Mouse (Mus musculus): ENCODE measurements around the gene Ogfod2. TPM values are rescaled to one million over a fixed set of nuclear protein-coding genes. Genes with fewer than 3 reads are reported as not detected.

Gene Ogfod2
- polyA plus RNA-seq, 1 experiment = 8.7 TPM

- no peaks in the 10 kb centered on the region for H3K9me3 ChIP-seq (ENCODE audit: control insufficient read depth, low read length)
- peaks cover 15% of the 10 kb centered on the region for H3K4me1 ChIP-seq (ENCODE audit: control insufficient read depth)
- peaks cover 80% of the 10 kb centered on the region for H3K36me3 ChIP-seq (ENCODE audit: control insufficient read depth)
- TF ChIP-seq GATA1 (IDR thresholded peaks at IDR 0.05; ENCODE audit: low read length) (no peak), TAL1 (IDR thresholded peaks at IDR 0.05; ENCODE audit: low read length) (no peak)
- no peak overlapping the region for H3K4me3 ChIP-seq (replicated peaks)
- H3K27me3 ChIP-seq (ENCODE audit: control insufficient read depth) = no peaks in the 10 kb centered on the region
Observed at GRCm38 (mm10) chr5:124122357-124122756, 10.3 kb downstream of the Ogfod2 start.

- Histone ChIP-seq H3K9me3 (ENCODE audit: control insufficient read depth, low read length) (no peaks in the 10 kb centered on the region), H3K4me1 (ENCODE audit: control insufficient read depth) (no peaks in the 10 kb centered on the region), H3K27me3 (ENCODE audit: control insufficient read depth) (no peaks in the 10 kb centered on the region), H3K36me3 (ENCODE audit: control insufficient read depth) (peaks cover 80% of the 10 kb centered on the region), H3K4me3 (replicated peaks) (no peak overlapping the region)
- no peak for TF ChIP-seq TAL1 (IDR thresholded peaks at IDR 0.05; ENCODE audit: low read length)
- TF ChIP-seq GATA1 (IDR thresholded peaks at IDR 0.05; ENCODE audit: low read length) = no peak
Observed at GRCm38 (mm10) chr5:124125093-124125492, 13.0 kb downstream of the Ogfod2 start.

GRCm38 (mm10) chr5:124134261-124134660, 22.2 kb downstream of the Ogfod2 start:
- TF ChIP-seq GATA1 (IDR thresholded peaks at IDR 0.05; ENCODE audit: low read length) (no peak), TAL1 (IDR thresholded peaks at IDR 0.05; ENCODE audit: low read length) (no peak)

GRCm38 (mm10) chr5:124138066-124138465, 26.0 kb downstream of the Ogfod2 start:
- no peak overlapping the region for H3K4me3 ChIP-seq (replicated peaks)
- peaks cover 11% of the 10 kb centered on the region; the same call in 1 of the 2 replicates for H3K4me1 ChIP-seq (ENCODE audit: control insufficient read depth)
- TF ChIP-seq TAL1 (IDR thresholded peaks at IDR 0.05; ENCODE audit: low read length) = no peak
- no peak for TF ChIP-seq GATA1 (IDR thresholded peaks at IDR 0.05; ENCODE audit: low read length)
- H3K27me3 ChIP-seq (ENCODE audit: control insufficient read depth) = no peaks in the 10 kb centered on the region
- H3K9me3 ChIP-seq (ENCODE audit: control insufficient read depth, low read length) = peaks cover 3% of the 10 kb centered on the region
- peaks cover 31% of the 10 kb centered on the region for H3K36me3 ChIP-seq (ENCODE audit: control insufficient read depth)

More at GRCm38 (mm10) chr5:124134261-124134660, 22.2 kb downstream of the Ogfod2 start:
- no peak overlapping the region for H3K4me3 ChIP-seq (replicated peaks)
- H3K9me3 ChIP-seq (ENCODE audit: control insufficient read depth, low read length) = no peaks in the 10 kb centered on the region
- peaks cover 46% of the 10 kb centered on the region for H3K36me3 ChIP-seq (ENCODE audit: control insufficient read depth)
- peaks cover 11% of the 10 kb centered on the region; the same call in 1 of the 2 replicates for H3K4me1 ChIP-seq (ENCODE audit: control insufficient read depth)
- no peaks in the 10 kb centered on the region for H3K27me3 ChIP-seq (ENCODE audit: control insufficient read depth)

GRCm38 (mm10) chr5:124149028-124149427, 36.9 kb downstream of the Ogfod2 start:
- H3K4me3 ChIP-seq (replicated peaks) = no peak overlapping the region
- peaks cover 5% of the 10 kb centered on the region for H3K36me3 ChIP-seq (ENCODE audit: control insufficient read depth)
- no peaks in the 10 kb centered on the region for H3K27me3 ChIP-seq (ENCODE audit: control insufficient read depth)
- H3K4me1 ChIP-seq (ENCODE audit: control insufficient read depth) = no peaks in the 10 kb centered on the region; the same call in 1 of the 2 replicates
- H3K9me3 ChIP-seq (ENCODE audit: control insufficient read depth, low read length) = no peaks in the 10 kb centered on the region
- TF ChIP-seq TAL1 (IDR thresholded peaks at IDR 0.05; ENCODE audit: low read length) (no peak), GATA1 (IDR thresholded peaks at IDR 0.05; ENCODE audit: low read length) (no peak)

GRCm38 (mm10) chr5:124150895-124151294, 38.8 kb downstream of the Ogfod2 start:
- peaks cover 5% of the 10 kb centered on the region for H3K36me3 ChIP-seq (ENCODE audit: control insufficient read depth)
- no peaks in the 10 kb centered on the region for H3K9me3 ChIP-seq (ENCODE audit: control insufficient read depth, low read length)
- H3K4me3 ChIP-seq (replicated peaks) = no peak overlapping the region
- H3K27me3 ChIP-seq (ENCODE audit: control insufficient read depth) = no peaks in the 10 kb centered on the region
- TF ChIP-seq TAL1 (IDR thresholded peaks at IDR 0.05; ENCODE audit: low read length) (no peak), GATA1 (IDR thresholded peaks at IDR 0.05; ENCODE audit: low read length) (no peak)
- H3K4me1 ChIP-seq (ENCODE audit: control insufficient read depth) = no peaks in the 10 kb centered on the region; the same call in 1 of the 2 replicates

GRCm38 (mm10) chr5:124152734-124153133, 40.6 kb downstream of the Ogfod2 start:
- no peaks in the 10 kb centered on the region; the same call in 1 of the 2 replicates for H3K4me1 ChIP-seq (ENCODE audit: control insufficient read depth)

GRCm38 (mm10) chr5:124155943-124156342, 43.8 kb downstream of the Ogfod2 start:
- TF ChIP-seq TAL1 (IDR thresholded peaks at IDR 0.05; ENCODE audit: low read length) (no peak), GATA1 (IDR thresholded peaks at IDR 0.05; ENCODE audit: low read length) (no peak)
- Histone ChIP-seq H3K27me3 (ENCODE audit: control insufficient read depth) (no peaks in the 10 kb centered on the region), H3K36me3 (ENCODE audit: control insufficient read depth) (peaks cover 2% of the 10 kb centered on the region), H3K4me1 (ENCODE audit: control insufficient read depth) (no peaks in the 10 kb centered on the region), H3K4me3 (replicated peaks) (no peak overlapping the region), H3K9me3 (ENCODE audit: control insufficient read depth, low read length) (no peaks in the 10 kb centered on the region)

More at GRCm38 (mm10) chr5:124152734-124153133, 40.6 kb downstream of the Ogfod2 start:
- TF ChIP-seq TAL1 (IDR thresholded peaks at IDR 0.05; ENCODE audit: low read length) = no peak
- TF ChIP-seq GATA1 (IDR thresholded peaks at IDR 0.05; ENCODE audit: low read length) = no peak
- Histone ChIP-seq H3K4me3 (replicated peaks) (no peak overlapping the region), H3K36me3 (ENCODE audit: control insufficient read depth) (peaks cover 4% of the 10 kb centered on the region), H3K27me3 (ENCODE audit: control insufficient read depth) (no peaks in the 10 kb centered on the region), H3K9me3 (ENCODE audit: control insufficient read depth, low read length) (no peaks in the 10 kb centered on the region)

GRCm38 (mm10) chr5:124158305-124158704, 46.2 kb downstream of the Ogfod2 start:
- H3K36me3 ChIP-seq (ENCODE audit: control insufficient read depth) = no peaks in the 10 kb centered on the region; the same call in none of the 2 replicates
- no peaks in the 10 kb centered on the region for H3K27me3 ChIP-seq (ENCODE audit: control insufficient read depth)
- no peaks in the 10 kb centered on the region for H3K9me3 ChIP-seq (ENCODE audit: control insufficient read depth, low read length)
- peaks cover 2% of the 10 kb centered on the region; the same call in 1 of the 2 replicates for H3K4me1 ChIP-seq (ENCODE audit: control insufficient read depth)
- TF ChIP-seq TAL1 (IDR thresholded peaks at IDR 0.05; ENCODE audit: low read length) = no peak
- TF ChIP-seq GATA1 (IDR thresholded peaks at IDR 0.05; ENCODE audit: low read length) = no peak
- no peak overlapping the region for H3K4me3 ChIP-seq (replicated peaks)

GRCm38 (mm10) chr5:124159453-124159852, 47.4 kb downstream of the Ogfod2 start:
- TF ChIP-seq TAL1 (IDR thresholded peaks at IDR 0.05; ENCODE audit: low read length) = no peak
- no peak for TF ChIP-seq GATA1 (IDR thresholded peaks at IDR 0.05; ENCODE audit: low read length)
- peaks cover 2% of the 10 kb centered on the region; the same call in 1 of the 2 replicates for H3K4me1 ChIP-seq (ENCODE audit: control insufficient read depth)
- no peaks in the 10 kb centered on the region; the same call in 1 of the 2 replicates for H3K36me3 ChIP-seq (ENCODE audit: control insufficient read depth)
- H3K4me3 ChIP-seq (replicated peaks) = no peak overlapping the region
- H3K9me3 ChIP-seq (ENCODE audit: control insufficient read depth, low read length) = no peaks in the 10 kb centered on the region
- H3K27me3 ChIP-seq (ENCODE audit: control insufficient read depth) = no peaks in the 10 kb centered on the region
